In the genomic region with DNA sequence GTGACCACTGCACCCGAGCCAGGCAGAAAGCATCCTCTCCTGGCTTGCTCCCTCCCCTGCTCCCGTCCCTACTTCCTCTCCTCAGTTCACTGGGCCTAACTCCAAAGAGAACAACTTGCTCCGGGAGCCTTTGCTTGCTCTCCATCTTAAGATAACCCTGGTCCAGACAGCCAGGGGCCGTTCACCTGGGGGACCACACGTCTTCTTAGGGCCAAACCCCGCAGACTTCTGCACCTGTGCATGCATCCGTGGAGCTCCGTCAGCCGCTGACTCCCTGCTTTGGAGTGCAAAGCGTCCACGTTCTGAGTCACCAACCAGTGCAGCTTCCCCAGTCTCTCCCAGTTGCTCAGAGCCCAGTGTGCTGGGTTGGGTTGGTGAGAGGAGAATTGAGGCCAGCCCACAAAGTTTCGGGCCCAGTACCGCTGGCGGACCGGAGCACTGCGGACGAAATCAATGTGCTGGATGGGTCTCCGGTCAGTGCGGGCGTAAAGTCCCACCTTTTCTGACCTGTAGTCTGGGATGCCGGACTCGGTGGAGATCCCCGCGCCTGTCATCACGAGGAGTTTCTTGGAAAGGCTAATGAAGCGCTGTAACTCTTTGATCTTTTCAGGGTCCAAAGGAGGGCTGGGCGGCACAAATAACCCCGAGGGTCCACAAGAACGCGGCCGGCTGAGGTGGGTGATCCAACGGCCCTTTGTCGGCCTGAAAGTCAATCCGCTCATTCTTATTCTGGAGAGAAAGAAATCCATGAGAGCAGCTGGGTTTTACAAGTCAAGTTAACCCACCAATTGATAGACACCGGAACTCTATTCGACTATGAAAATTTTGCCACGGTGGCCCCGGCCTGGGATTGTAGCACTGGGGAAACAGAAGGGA, we compare ENCODE assay signal across 9 mouse cellular contexts. TPM values are rescaled to one million over a fixed set of nuclear protein-coding genes. Genes with fewer than 3 reads are reported as not detected.
A peak's percentile ranks its signal among the peaks of the same experiment; 100 is the strongest.
DNase-seq lines count a peak whose midpoint lies in the region; ATAC-seq lines count a peak whose summit lies in the region.
"Had no signal": no experiment of that assay in that cellular context is flagged by ENCODE, and none has a peak within 500 bp of the region (broad histone marks: within the 10 kb centered on the region; RNA-seq: fewer than 3 reads in every experiment).

No protein-coding gene starts in this region.

- WGBS in kidney, embryonic 15.5 days, result 25% methylated on average over 38 of the region's 38 CpGs
- 31% methylated on average over 38 of the region's 38 CpGs for WGBS in embryonic facial prominence, embryonic 14.5 days
- WGBS in hindbrain, embryonic 15.5 days, result 28% methylated on average over 38 of the region's 38 CpGs
- WGBS in neural tube, embryonic 12.5 days, result 19% methylated on average over 38 of the region's 38 CpGs

- H3K27me3 ChIP-seq in kidney, embryonic 15.5 days, result no peaks in the 10 kb centered on the region
- H3K27me3 ChIP-seq in embryonic facial prominence, embryonic 14.5 days (replicated peaks; ENCODE audit: control insufficient read depth, insufficient read depth, low read length), result peaks cover 3% of the 10 kb centered on the region; the same call in 1 of the 2 replicates
- H3K27me3 ChIP-seq in hindbrain, embryonic 15.5 days, result no peaks in the 10 kb centered on the region
- peaks cover 25% of the 10 kb centered on the region for H3K27me3 ChIP-seq in neural tube, embryonic 12.5 days (replicated peaks)

- peak overlapping the region; percentile 4; the same call in 1 of the 2 replicates for H3K27ac ChIP-seq in kidney, embryonic 15.5 days
- H3K27ac ChIP-seq in embryonic facial prominence, embryonic 14.5 days (replicated peaks; ENCODE audit: low read depth, low read length), result no peak overlapping the region
- no peak overlapping the region for H3K27ac ChIP-seq in hindbrain, embryonic 15.5 days (replicated peaks)
- H3K27ac ChIP-seq in neural tube, embryonic 12.5 days, result no peak overlapping the region

- H3K4me1 ChIP-seq in kidney, embryonic 15.5 days, result peaks cover 40% of the 10 kb centered on the region
- 0 out of 2 replicates have a peak, but pooled peaks cover 10% of the 10 kb centered on the region for H3K4me1 ChIP-seq in embryonic facial prominence, embryonic 14.5 days (ENCODE audit: control insufficient read depth, insufficient read depth, low read length)
- H3K4me1 ChIP-seq in hindbrain, embryonic 15.5 days (replicated peaks), result peaks cover 29% of the 10 kb centered on the region
- H3K4me1 ChIP-seq in neural tube, embryonic 12.5 days, result peaks cover 18% of the 10 kb centered on the region

- intact Hi-C loops in left cerebral cortex, postnatal 4 days (cut with DNase I), result no loop called here

- peaks cover 11% of the 10 kb centered on the region; the same call in 1 of the 2 replicates for H3K36me3 ChIP-seq in kidney, embryonic 15.5 days
- peaks cover 10% of the 10 kb centered on the region for H3K36me3 ChIP-seq in embryonic facial prominence, embryonic 14.5 days (ENCODE audit: control insufficient read depth, insufficient read depth, low read length)
- peaks cover 3% of the 10 kb centered on the region; the same call in 1 of the 2 replicates for H3K36me3 ChIP-seq in hindbrain, embryonic 15.5 days
- peaks cover 5% of the 10 kb centered on the region; the same call in 1 of the 2 replicates for H3K36me3 ChIP-seq in neural tube, embryonic 12.5 days

- H3K4me2 ChIP-seq in kidney, embryonic 15.5 days, result peak overlapping the region; percentile 41
- peak overlapping the region; percentile 32 for H3K4me2 ChIP-seq in embryonic facial prominence, embryonic 14.5 days (ENCODE audit: low read depth, low read length)
- H3K4me2 ChIP-seq in hindbrain, embryonic 15.5 days, result peak overlapping the region; percentile 45
- peak overlapping the region; percentile 56 for H3K4me2 ChIP-seq in neural tube, embryonic 12.5 days (replicated peaks)

- H3K9ac ChIP-seq in kidney, embryonic 15.5 days, result peak overlapping the region; percentile 4; the same call in 1 of the 2 replicates
- H3K9ac ChIP-seq in embryonic facial prominence, embryonic 14.5 days (ENCODE audit: low read depth, low read length), result 0 out of 2 replicates have a peak overlapping the region, but pooled peaks have one; percentile 9
- peak overlapping the region; percentile 20; the same call in 1 of the 2 replicates for H3K9ac ChIP-seq in hindbrain, embryonic 15.5 days
- peak overlapping the region; percentile 19; the same call in 1 of the 2 replicates for H3K9ac ChIP-seq in neural tube, embryonic 12.5 days

- no peak for ATAC-seq in kidney, embryonic 15.5 days (replicated peaks; ENCODE audit: low FRiP score)
- no peak for ATAC-seq in embryonic facial prominence, embryonic 14.5 days (ENCODE audit: low read depth)
- ATAC-seq in hindbrain, embryonic 15.5 days (ENCODE audit: low FRiP score, low read depth), result no peak
- ATAC-seq in neural tube, embryonic 12.5 days (ENCODE audit: low FRiP score, low read depth), result no peak

- peak overlapping the region; percentile 22 for H3K4me3 ChIP-seq in kidney, embryonic 15.5 days (replicated peaks)
- peak overlapping the region; percentile 14; the same call in 1 of the 2 replicates for H3K4me3 ChIP-seq in embryonic facial prominence, embryonic 14.5 days (ENCODE audit: low read depth, low read length)
- H3K4me3 ChIP-seq in hindbrain, embryonic 15.5 days, result peak overlapping the region; percentile 16
- H3K4me3 ChIP-seq in neural tube, embryonic 12.5 days, result peak overlapping the region; percentile 1; the same call in 1 of the 2 replicates

- H3K9me3 ChIP-seq in kidney, embryonic 15.5 days (replicated peaks), result no peaks in the 10 kb centered on the region
- no peaks in the 10 kb centered on the region for H3K9me3 ChIP-seq in embryonic facial prominence, embryonic 14.5 days (ENCODE audit: control insufficient read depth, low read length)
- H3K9me3 ChIP-seq in hindbrain, embryonic 15.5 days, result no peaks in the 10 kb centered on the region
- H3K9me3 ChIP-seq in neural tube, embryonic 12.5 days, result no peaks in the 10 kb centered on the region

- no peak for DNase-seq in kidney, adult 9 months
- no peak for DNase-seq in embryonic facial prominence, embryonic 14.5 days (ENCODE audit: low spot score)
- no peak for DNase-seq in left cerebral cortex, postnatal 4 days
- no peak for DNase-seq in gastrocnemius, postnatal 4 days (ENCODE audit: low spot score in 2 of 2)

RNA-seq across cellular contexts. Expression of gene Sirt4, which starts 1.9 kb away (rescaled TPM):
- 24.6 and 25.0 TPM in 2 replicates for polyA plus RNA-seq in kidney, embryonic 15.5 days (2015; fragmentation: Nextera tagmentation; extraction: Ambion mirVana)
- polyA plus RNA-seq in embryonic facial prominence, embryonic 14.5 days (2014; fragmentation: Nextera tagmentation; extraction: Ambion mirVana), result 13.9 and 20.3 TPM in 2 replicates
- polyA plus RNA-seq in hindbrain, embryonic 15.5 days (2015; fragmentation: Nextera tagmentation; extraction: Ambion mirVana), result 27.3 and 32.2 TPM in 2 replicates
- polyA plus RNA-seq in neural tube, embryonic 12.5 days (2016; fragmentation: Nextera tagmentation; extraction: Ambion mirVana), result 23.8 and 24.9 TPM in 2 replicates
- total RNA-seq in left cerebral cortex, postnatal 4 days (2021), result 10 to 100 TPM; 28.4 to 31.5 TPM
- total RNA-seq in gastrocnemius, postnatal 4 days (2021), result 10 to 100 TPM; 13.4 to 16.8 TPM

RNA-seq across cellular contexts. Expression of gene Pla2g1b, which starts 16.6 kb away (rescaled TPM):
- 0.61 and 1.2 TPM in 2 replicates for polyA plus RNA-seq in kidney, embryonic 15.5 days (2015; fragmentation: Nextera tagmentation; extraction: Ambion mirVana)
- not detected in 2 replicates for polyA plus RNA-seq in embryonic facial prominence, embryonic 14.5 days (2014; fragmentation: Nextera tagmentation; extraction: Ambion mirVana)
- 0.54 TPM in 1 of 2 replicates, not detected in the other for polyA plus RNA-seq in hindbrain, embryonic 15.5 days (2015; fragmentation: Nextera tagmentation; extraction: Ambion mirVana)
- not detected in 2 replicates for polyA plus RNA-seq in neural tube, embryonic 12.5 days (2016; fragmentation: Nextera tagmentation; extraction: Ambion mirVana)
- total RNA-seq in left cerebral cortex, postnatal 4 days (2021), result not detected
- not detected for total RNA-seq in gastrocnemius, postnatal 4 days (2021)
- total RNA-seq: granulocyte monocyte progenitor cell, adult 5-6 weeks; layer of hippocampus, postnatal 25 days had no signal

RNA-seq across cellular contexts. Expression of gene Pxn, which starts 23.8 kb away (rescaled TPM):
- 51.7 and 56.1 TPM in 2 replicates for polyA plus RNA-seq in kidney, embryonic 15.5 days (2015; fragmentation: Nextera tagmentation; extraction: Ambion mirVana)
- polyA plus RNA-seq in embryonic facial prominence, embryonic 14.5 days (2014; fragmentation: Nextera tagmentation; extraction: Ambion mirVana), result 28.6 and 28.8 TPM in 2 replicates
- polyA plus RNA-seq in hindbrain, embryonic 15.5 days (2015; fragmentation: Nextera tagmentation; extraction: Ambion mirVana), result 22.0 and 24.3 TPM in 2 replicates
- polyA plus RNA-seq in neural tube, embryonic 12.5 days (2016; fragmentation: Nextera tagmentation; extraction: Ambion mirVana), result 29.4 and 33.5 TPM in 2 replicates
- total RNA-seq in left cerebral cortex, postnatal 4 days (2021), result 10 to 100 TPM; 23.9 to 24.7 TPM
- 100 to 1,000 TPM; 170 to 175 TPM for total RNA-seq in gastrocnemius, postnatal 4 days (2021)

RNA-seq across cellular contexts. Expression of gene Msi1, which starts 53.2 kb away (rescaled TPM):
- polyA plus RNA-seq in kidney, embryonic 15.5 days (2015; fragmentation: Nextera tagmentation; extraction: Ambion mirVana), result 21.1 and 22.0 TPM in 2 replicates
- polyA plus RNA-seq in embryonic facial prominence, embryonic 14.5 days (2014; fragmentation: Nextera tagmentation; extraction: Ambion mirVana), result 16.0 and 16.2 TPM in 2 replicates
- 59.9 and 60.3 TPM in 2 replicates for polyA plus RNA-seq in hindbrain, embryonic 15.5 days (2015; fragmentation: Nextera tagmentation; extraction: Ambion mirVana)
- polyA plus RNA-seq in neural tube, embryonic 12.5 days (2016; fragmentation: Nextera tagmentation; extraction: Ambion mirVana), result 122 and 129 TPM in 2 replicates
- total RNA-seq in left cerebral cortex, postnatal 4 days (2021), result 100 to 1,000 TPM; 110 to 114 TPM
- 1 to 10 TPM; 6.2 to 6.5 TPM for total RNA-seq in gastrocnemius, postnatal 4 days (2021)
- total RNA-seq: granulocyte monocyte progenitor cell, adult 5-6 weeks had no signal
